Mouse (Mus musculus) midbrain, embryonic 14.5 days (tissue): ENCODE data around the gene Cblb. TPM values are rescaled to one million over a fixed set of nuclear protein-coding genes. Genes with fewer than 3 reads are reported as not detected.

Source experiments
- ATAC-seq: fragments of 200-750 bp; cut with Nextera tagmentation; 2 replicates; pipeline ENCODE4 v1.8.0; 2017; ENCODE audit warnings: moderate number of reproducible peaks, moderate library complexity; ENCODE audit not compliant: low FRiP score, low TSS enrichment
- DNase-seq: peaks from one replicate; pipeline ENCODE4 v3.0.0-alpha.2; 2015
- H3K27ac ChIP-seq: fragments of 300-500 bp; sonication (generic); replicated peaks from 2 replicates; pipeline ENCODE4 v1.5.1; 2014; ENCODE audit warnings: mild to moderate bottlenecking, low read depth, low read length, moderate library complexity
- H3K27me3 ChIP-seq: fragments of 300-500 bp; sonication (generic); 2 replicates; pipeline ENCODE4 v1.6.1; 2014; ENCODE audit warnings: low read length, control low read depth, mixed read lengths; ENCODE audit not compliant: control insufficient read depth, insufficient read depth
- H3K36me3 ChIP-seq: fragments of 300-500 bp; sonication (generic); 2 replicates; pipeline ENCODE4 v1.6.1; 2014; ENCODE audit warnings: low read length, control low read depth; ENCODE audit not compliant: control insufficient read depth, insufficient read depth
- H3K4me1 ChIP-seq: fragments of 300-500 bp; sonication (generic); 2 replicates; pipeline ENCODE4 v1.6.1; 2014; ENCODE audit warnings: mild to moderate bottlenecking, antibody characterized with exemption, low read length, control low read depth; ENCODE audit not compliant: control insufficient read depth, insufficient read depth
- H3K4me2 ChIP-seq: fragments of 300-500 bp; sonication (generic); 2 replicates; pipeline ENCODE4 v1.6.1; 2014; ENCODE audit warnings: mild to moderate bottlenecking, low read length, moderate library complexity
- H3K4me3 ChIP-seq: fragments of 300-500 bp; sonication (generic); replicated peaks from 2 replicates; pipeline ENCODE4 v1.5.1; 2014; ENCODE audit warnings: low read depth, low read length
- H3K9ac ChIP-seq: fragments of 300-500 bp; sonication (generic); replicated peaks from 2 replicates; pipeline ENCODE4 v1.6.1; 2014; ENCODE audit warnings: mild to moderate bottlenecking, low read length, moderate library complexity
- H3K9me3 ChIP-seq: fragments of 300-500 bp; sonication (generic); 2 replicates; pipeline ENCODE4 v1.6.1; 2016; ENCODE audit warnings: low read length, control low read depth, mixed read lengths; ENCODE audit not compliant: control insufficient read depth
- WGBS: fragments of 180-500 bp; shearing (Covaris S2); extraction: QIAGEN DNeasy Blood & Tissue Kit; methylation state at CpG from one replicate; pipeline ENCODE4 v1.1.7; 2014; 5-methylcytosine and 5-hydroxymethylcytosine counted together
- polyA plus RNA-seq: library from polyadenylated mRNA; unstranded; fragments of >200 nt; fragmentation: Nextera tagmentation; extraction: Ambion mirVana; gene quantifications from 2 replicates; pipeline ENCODE4 v1.2.1, GENCODE M21; 2014

The Cblb gene
- polyA plus RNA-seq, 1 experiment from 2014 or later: 19.4 TPM

DNA sequence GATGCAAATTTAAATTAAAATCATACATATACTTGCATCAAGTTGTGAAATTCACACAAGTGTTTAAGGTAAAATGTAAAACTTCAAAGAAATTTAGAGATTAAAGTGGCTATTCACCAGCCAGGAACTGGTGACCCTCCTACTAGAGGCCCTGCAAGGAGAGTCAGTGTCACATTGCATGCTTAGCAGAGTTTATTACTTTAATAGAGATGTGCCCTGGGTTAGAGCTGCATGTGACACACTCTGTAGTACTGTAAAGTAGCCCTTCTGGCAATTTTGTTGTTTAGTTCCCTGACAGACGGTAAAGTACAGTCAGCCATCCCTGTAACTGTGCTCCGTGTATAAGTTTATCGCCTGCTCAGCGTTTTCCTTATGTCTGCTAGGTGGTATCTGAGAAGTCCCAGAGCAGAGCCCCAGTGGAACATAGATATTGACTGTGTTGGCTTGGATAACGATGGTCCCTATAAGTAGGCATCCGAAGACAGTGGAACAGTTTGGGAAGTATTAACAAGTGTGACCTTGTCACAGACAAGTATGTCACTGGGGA lies 129.0 kb downstream of the Cblb start:
- DNase-seq: no peak
- Histone ChIP-seq H3K4me3 (no peak overlapping the region), H3K9me3 (no peaks in the 10 kb centered on the region), H3K4me1 (no peaks in the 10 kb centered on the region), H3K27me3 (no peaks in the 10 kb centered on the region), H3K36me3 (peaks cover 20% of the 10 kb centered on the region), H3K4me2 (no peak overlapping the region), H3K9ac (no peak overlapping the region), H3K27ac (no peak overlapping the region)
- 86% methylated on average over 6 of the region's 6 CpGs for WGBS
- no peak for ATAC-seq

DNA sequence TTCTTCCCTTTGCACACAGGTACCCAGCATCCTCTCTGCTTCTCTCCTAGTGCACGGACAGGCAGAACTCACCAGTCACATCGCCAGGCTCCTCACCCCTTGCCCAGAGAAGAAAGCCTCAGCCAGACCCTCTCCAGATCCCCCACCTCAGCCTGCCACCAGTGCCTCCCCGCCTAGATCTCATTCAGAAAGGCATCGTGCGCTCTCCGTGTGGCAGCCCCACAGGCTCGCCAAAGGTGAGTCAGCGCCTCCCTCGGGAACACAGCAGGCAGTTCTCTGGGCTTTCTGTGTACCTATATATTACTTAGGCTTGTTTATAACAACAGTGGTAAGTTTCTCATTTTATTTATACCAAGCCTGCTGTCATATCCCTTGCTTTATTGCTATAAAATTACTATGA lies 133.2 kb downstream of the Cblb start:
- Histone ChIP-seq H3K4me1 (no peaks in the 10 kb centered on the region), H3K9ac (no peak overlapping the region), H3K27me3 (no peaks in the 10 kb centered on the region), H3K4me2 (no peak overlapping the region), H3K27ac (no peak overlapping the region), H3K9me3 (no peaks in the 10 kb centered on the region), H3K36me3 (peaks cover 29% of the 10 kb centered on the region), H3K4me3 (no peak overlapping the region)
- 85% methylated on average over 9 of the region's 9 CpGs for WGBS
- DNase-seq (no peak), ATAC-seq (no peak)

DNA sequence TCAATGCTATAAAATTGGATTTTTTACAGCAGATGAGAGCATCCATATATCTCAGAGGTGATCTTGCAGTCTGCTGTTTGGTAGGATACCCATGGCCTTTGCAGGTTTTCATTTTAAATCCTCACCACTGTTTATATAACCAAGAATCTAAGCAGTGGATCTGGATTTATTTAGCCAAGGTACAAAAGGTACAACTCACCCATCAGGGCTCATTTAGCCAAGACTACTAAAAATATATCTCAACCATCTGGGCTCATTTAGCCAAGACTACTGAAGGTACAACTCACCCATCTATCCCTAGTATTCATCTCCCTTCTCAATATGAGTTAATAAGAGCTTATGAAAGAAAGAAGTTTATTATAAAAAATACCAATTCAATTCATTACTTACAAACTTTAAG lies 142.2 kb downstream of the Cblb start:
- ATAC-seq (no peak), DNase-seq (no peak)
- no peak overlapping the region for H3K4me3 ChIP-seq
- no peaks in the 10 kb centered on the region for H3K27me3 ChIP-seq
- no peaks in the 10 kb centered on the region for H3K9me3 ChIP-seq
- no peak overlapping the region for H3K27ac ChIP-seq
- peaks cover 14% of the 10 kb centered on the region for H3K36me3 ChIP-seq
- no peaks in the 10 kb centered on the region for H3K4me1 ChIP-seq
- no peak overlapping the region for H3K9ac ChIP-seq
- no peak overlapping the region for H3K4me2 ChIP-seq

DNA sequence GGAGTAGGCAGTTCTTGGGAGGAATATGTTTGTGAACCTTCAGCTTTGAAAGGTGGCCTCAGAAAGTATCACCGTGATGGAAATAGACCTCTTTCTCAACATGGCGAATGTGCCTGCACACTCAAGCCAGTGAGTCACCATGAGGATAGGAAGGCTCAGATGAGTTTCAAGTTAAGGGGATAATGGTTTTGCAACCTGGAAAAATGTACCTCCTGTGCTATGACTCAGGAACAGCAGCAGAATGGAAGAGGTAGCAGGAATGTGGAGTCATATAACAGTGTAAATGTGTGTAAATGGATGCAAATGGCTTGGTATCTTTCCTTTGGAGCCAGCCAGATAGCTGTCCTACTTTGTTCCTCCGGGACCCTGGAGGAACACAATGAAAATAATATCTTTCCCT lies 148.8 kb downstream of the Cblb start:
- ATAC-seq: no peak
- no peaks in the 10 kb centered on the region for H3K27me3 ChIP-seq
- WGBS: 97% methylated on average over 3 of the region's 3 CpGs
- H3K4me1 ChIP-seq: no peaks in the 10 kb centered on the region
- no peaks in the 10 kb centered on the region for H3K9me3 ChIP-seq
- no peak overlapping the region for H3K4me3 ChIP-seq
- no peak overlapping the region for H3K9ac ChIP-seq
- H3K4me2 ChIP-seq: no peak overlapping the region
- DNase-seq: no peak
- H3K27ac ChIP-seq: no peak overlapping the region
- peaks cover 22% of the 10 kb centered on the region for H3K36me3 ChIP-seq

DNA sequence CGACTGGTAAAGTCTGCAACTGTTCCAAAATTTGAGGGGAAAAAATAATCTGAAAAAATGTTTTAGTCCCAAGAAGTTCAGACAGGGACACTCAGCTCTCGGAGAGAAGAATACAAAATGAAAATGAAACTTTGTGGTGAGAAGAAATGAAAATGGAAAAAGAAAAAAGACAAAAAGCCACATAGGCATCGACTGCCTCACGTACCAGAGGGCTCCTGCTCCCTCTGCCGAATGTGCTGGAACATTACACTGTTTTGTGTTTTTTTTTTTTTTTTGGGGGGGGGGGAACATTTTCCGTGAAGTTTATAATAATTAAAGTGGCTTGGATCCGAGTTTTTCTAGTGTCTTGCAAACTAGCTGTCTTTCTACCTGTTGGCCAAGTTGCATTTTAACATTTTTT lies 151.0 kb downstream of the Cblb start:
- Histone ChIP-seq H3K36me3 (peaks cover 16% of the 10 kb centered on the region), H3K9ac (no peak overlapping the region), H3K27ac (no peak overlapping the region), H3K4me1 (no peaks in the 10 kb centered on the region), H3K9me3 (no peaks in the 10 kb centered on the region), H3K27me3 (no peaks in the 10 kb centered on the region), H3K4me2 (no peak overlapping the region), H3K4me3 (no peak overlapping the region)
- ATAC-seq (no peak), DNase-seq (no peak)
- 88% methylated on average over 7 of the region's 7 CpGs for WGBS

DNA sequence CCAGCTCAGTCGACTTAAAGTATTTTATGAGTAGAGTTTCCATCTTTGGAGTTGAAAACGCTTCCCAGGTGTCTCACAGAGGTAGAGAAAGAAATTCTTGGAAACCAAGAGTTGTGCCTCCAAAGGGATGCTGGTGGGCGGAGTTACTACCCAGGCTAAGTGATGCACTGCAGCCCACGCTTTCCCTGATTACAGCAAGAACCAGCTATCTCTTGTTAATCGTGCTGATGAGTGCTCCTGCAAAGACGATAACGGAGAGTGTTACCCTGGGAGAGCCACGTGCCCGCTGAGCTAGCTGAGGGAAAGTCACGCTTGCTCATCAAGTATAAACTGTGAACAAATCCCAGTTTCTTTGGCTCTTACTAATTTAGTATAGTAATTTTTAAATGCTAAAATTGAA lies 153.3 kb downstream of the Cblb start:
- no peaks in the 10 kb centered on the region for H3K4me1 ChIP-seq

DNA sequence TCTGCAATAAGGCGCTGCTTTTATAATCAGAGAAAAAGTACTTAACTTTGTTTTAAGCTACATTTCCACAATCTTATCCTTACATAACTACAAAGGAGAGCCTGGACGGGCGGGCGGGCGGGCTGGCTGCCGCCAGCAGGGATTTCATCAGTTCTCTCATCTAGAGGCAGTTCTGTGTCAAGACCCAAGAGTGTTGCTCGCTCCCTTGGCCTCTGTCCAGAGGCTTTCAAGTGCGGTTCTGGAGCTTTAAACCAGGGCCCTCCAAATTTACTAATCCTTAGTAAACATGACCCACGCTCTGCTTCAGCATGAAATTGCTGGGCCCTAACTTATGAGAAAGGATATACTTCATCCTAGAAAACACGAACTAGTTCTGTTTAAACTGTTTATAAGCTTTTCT lies 155.7 kb downstream of the Cblb start:
- Histone ChIP-seq H3K9ac (no peak overlapping the region), H3K27ac (no peak overlapping the region), H3K4me3 (no peak overlapping the region), H3K4me1 (no peaks in the 10 kb centered on the region), H3K4me2 (no peak overlapping the region), H3K27me3 (no peaks in the 10 kb centered on the region), H3K9me3 (no peaks in the 10 kb centered on the region), H3K36me3 (peaks cover 31% of the 10 kb centered on the region)
- peak; percentile 31 for DNase-seq
- 78% methylated on average over 10 of the region's 10 CpGs for whole genome bisulfite sequencing
- ATAC-seq: no peak

More for the DNA sequence above, 153.3 kb downstream of the Cblb start:
- WGBS: 92% methylated on average over 10 of the region's 10 CpGs
- Histone ChIP-seq H3K9ac (no peak overlapping the region), H3K4me2 (no peak overlapping the region), H3K9me3 (no peaks in the 10 kb centered on the region), H3K27me3 (no peaks in the 10 kb centered on the region), H3K4me3 (no peak overlapping the region), H3K27ac (no peak overlapping the region), H3K36me3 (peaks cover 20% of the 10 kb centered on the region)
- DNase-seq: no peak
- no peak for ATAC-seq

DNA sequence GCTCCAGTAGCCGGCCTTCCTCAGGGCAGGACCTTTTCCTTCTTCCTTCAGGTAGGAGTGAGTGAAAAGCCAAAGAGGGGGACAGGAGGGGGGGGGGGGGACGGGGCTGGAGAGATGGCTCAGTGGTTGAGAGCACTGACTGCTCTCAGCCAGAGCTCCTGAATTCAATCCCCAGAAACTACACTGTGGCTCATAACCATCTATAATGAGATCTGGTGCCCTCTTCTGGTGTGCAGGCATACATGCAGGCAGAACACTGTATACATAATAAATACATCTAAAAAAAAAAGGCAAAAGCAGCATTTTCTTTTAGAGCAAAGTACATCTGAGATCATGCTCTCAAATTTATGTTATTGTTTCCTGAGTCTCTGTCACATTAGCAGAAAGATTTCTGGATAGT lies 158.1 kb downstream of the Cblb start:
- Histone ChIP-seq H3K36me3 (peaks cover 30% of the 10 kb centered on the region), H3K4me1 (no peaks in the 10 kb centered on the region), H3K27ac (peak overlapping the region; percentile 20; the same call in 1 of the 2 replicates), H3K9me3 (no peaks in the 10 kb centered on the region), H3K4me2 (no peak overlapping the region), H3K27me3 (no peaks in the 10 kb centered on the region), H3K9ac (no peak overlapping the region), H3K4me3 (no peak overlapping the region)
- DNase-seq (no peak), ATAC-seq (no peak)
- 80% methylated on average over 1 of the region's 2 CpGs for WGBS

DNA sequence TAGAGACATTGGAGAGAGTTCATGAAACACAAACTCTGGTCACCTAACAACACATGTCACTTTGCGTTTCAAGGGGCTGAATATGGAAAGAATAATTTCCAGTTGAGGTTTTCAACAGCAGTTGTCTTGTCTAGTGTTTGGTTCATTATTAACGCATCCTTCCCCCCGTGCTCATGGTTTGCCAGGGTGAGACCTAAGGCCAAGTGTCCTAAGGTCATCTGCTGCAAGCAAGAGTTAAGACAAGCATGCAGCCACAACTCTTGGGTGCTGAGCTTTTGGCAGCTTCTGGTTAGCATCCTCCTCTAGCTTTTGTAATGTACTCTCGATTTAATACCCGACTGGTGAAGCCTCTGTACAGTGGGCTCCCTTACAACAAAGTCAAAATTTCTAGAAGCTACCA lies 159.7 kb downstream of the Cblb start:
- Histone ChIP-seq H3K27me3 (no peaks in the 10 kb centered on the region), H3K9me3 (no peaks in the 10 kb centered on the region), H3K4me1 (no peaks in the 10 kb centered on the region), H3K27ac (no peak overlapping the region), H3K36me3 (peaks cover 31% of the 10 kb centered on the region), H3K4me3 (no peak overlapping the region), H3K9ac (no peak overlapping the region), H3K4me2 (no peak overlapping the region)
- 94% methylated on average over 5 of the region's 5 CpGs for WGBS
- ATAC-seq (no peak), DNase-seq (no peak)
